Mouse (Mus musculus) activated CD4-positive, CD25-positive, alpha-beta regulatory T cell, adult 9 weeks (primary cell): ENCODE measurements around the gene Plxnc1. TPM values are rescaled to one million over a fixed set of nuclear protein-coding genes. Genes with fewer than 3 reads are reported as not detected.

Experiments used
- polyA plus RNA-seq: library from polyadenylated mRNA; unstranded; fragments of 100-300 nt; shearing (Covaris generic); gene quantifications from one replicate; pipeline ENCODE4 v1.2.1, GENCODE M21; 2017

The Plxnc1 gene
- 24.0 TPM for polyA plus RNA-seq

GRCm38 (mm10) chr10:94944691-94945205 is at the start of gene Plxnc1:
Gene Plxnc1, minus strand, starts transcription at chr10:94944835.

